Mouse (Mus musculus): Measurements from ENCODE around the gene Ap4m1. TPM values are rescaled to one million over a fixed set of nuclear protein-coding genes. Genes with fewer than 3 reads are reported as not detected.

Ap4m1 gene
- polyA plus RNA-seq (2015; fragmentation: Nextera tagmentation; extraction: Ambion mirVana): 11.6 and 13.0 TPM in 2 replicates

- H3K4me1 ChIP-seq (ENCODE audit: control insufficient read depth, insufficient read depth, low read length): peaks cover 17% of the 10 kb centered on the region
- H3K9me3 ChIP-seq (replicated peaks; ENCODE audit: control insufficient read depth, low read length): no peaks in the 10 kb centered on the region
- ATAC-seq (replicated peaks; ENCODE audit: extremely low read depth, insufficient read depth, low FRiP score): peak; percentile 93
- H3K27me3 ChIP-seq (ENCODE audit: control insufficient read depth, insufficient read depth, low read length): no peaks in the 10 kb centered on the region
- H3K9ac ChIP-seq (ENCODE audit: low read length): peak within 1 kb of the TSS; percentile 77
- under 1% methylated on average over 54 of the region's 54 CpGs for WGBS
- peaks cover 30% of the 10 kb centered on the region for H3K36me3 ChIP-seq (ENCODE audit: control insufficient read depth, insufficient read depth)
- H3K27ac ChIP-seq (ENCODE audit: low read length): peak within 1 kb of the TSS; percentile 96
- peak within 1 kb of the TSS; percentile 87 for H3K4me2 ChIP-seq (ENCODE audit: low read depth, low read length)
- H3K4me3 ChIP-seq (ENCODE audit: low read length): peak within 1 kb of the TSS; percentile 88
Observed at GRCm38 (mm10) chr5:138171695-138172491, at the start of gene Ap4m1, which contains the start of gene Mcm7. Gene Ap4m1, plus strand, starts transcription at chr5:138172002. Gene Mcm7, minus strand, starts transcription at chr5:138172422.

GRCm38 (mm10) chr5:138132425-138133064 lies 39.3 kb upstream of the Ap4m1 start:
- H3K4me1 ChIP-seq (ENCODE audit: control insufficient read depth, insufficient read depth, low read length): no peaks in the 10 kb centered on the region
- no peak overlapping the region for H3K27ac ChIP-seq (ENCODE audit: low read length)
- no peak for ATAC-seq (replicated peaks; ENCODE audit: extremely low read depth, insufficient read depth, low FRiP score)
- no peak overlapping the region for H3K4me2 ChIP-seq (ENCODE audit: low read depth, low read length)
- no peaks in the 10 kb centered on the region for H3K27me3 ChIP-seq (ENCODE audit: control insufficient read depth, insufficient read depth, low read length)
- peaks cover 52% of the 10 kb centered on the region for H3K36me3 ChIP-seq (ENCODE audit: control insufficient read depth, insufficient read depth)
- 83% methylated on average over 5 of the region's 5 CpGs for WGBS
- H3K9me3 ChIP-seq (replicated peaks; ENCODE audit: control insufficient read depth, low read length): no peaks in the 10 kb centered on the region
- no peak overlapping the region for H3K9ac ChIP-seq (ENCODE audit: low read length)
- no peak overlapping the region for H3K4me3 ChIP-seq (ENCODE audit: low read length)

- H3K36me3 ChIP-seq (ENCODE audit: control insufficient read depth, insufficient read depth): peaks cover 25% of the 10 kb centered on the region
- 0 out of 2 replicates have a peak, but pooled peaks have one; percentile 28 for ATAC-seq (replicated peaks; ENCODE audit: extremely low read depth, insufficient read depth, low FRiP score)
- H3K9me3 ChIP-seq (replicated peaks; ENCODE audit: control insufficient read depth, low read length): no peaks in the 10 kb centered on the region
- no peaks in the 10 kb centered on the region for H3K4me1 ChIP-seq (ENCODE audit: control insufficient read depth, insufficient read depth, low read length)
- H3K9ac ChIP-seq (ENCODE audit: low read length): no peak overlapping the region
- 55% methylated on average over 4 of the region's 4 CpGs for WGBS
- no peak overlapping the region for H3K4me2 ChIP-seq (ENCODE audit: low read depth, low read length)
- H3K27me3 ChIP-seq (ENCODE audit: control insufficient read depth, insufficient read depth, low read length): no peaks in the 10 kb centered on the region
- no peak overlapping the region for H3K4me3 ChIP-seq (ENCODE audit: low read length)
- no peak overlapping the region for H3K27ac ChIP-seq (ENCODE audit: low read length)
Observed at GRCm38 (mm10) chr5:138137257-138137656, 34.5 kb upstream of the Ap4m1 start.

GRCm38 (mm10) chr5:138137935-138138549 lies 33.8 kb upstream of the Ap4m1 start:
- ATAC-seq (replicated peaks; ENCODE audit: extremely low read depth, insufficient read depth, low FRiP score): peak; percentile 32
- no peak overlapping the region for H3K9ac ChIP-seq (ENCODE audit: low read length)
- H3K36me3 ChIP-seq (ENCODE audit: control insufficient read depth, insufficient read depth): peaks cover 25% of the 10 kb centered on the region
- H3K9me3 ChIP-seq (replicated peaks; ENCODE audit: control insufficient read depth, low read length): no peaks in the 10 kb centered on the region
- no peak overlapping the region for H3K27ac ChIP-seq (ENCODE audit: low read length)
- no peaks in the 10 kb centered on the region for H3K4me1 ChIP-seq (ENCODE audit: control insufficient read depth, insufficient read depth, low read length)
- WGBS: 60% methylated on average over 8 of the region's 8 CpGs
- no peak overlapping the region for H3K4me3 ChIP-seq (ENCODE audit: low read length)
- H3K4me2 ChIP-seq (ENCODE audit: low read depth, low read length): no peak overlapping the region
- no peaks in the 10 kb centered on the region for H3K27me3 ChIP-seq (ENCODE audit: control insufficient read depth, insufficient read depth, low read length)

GRCm38 (mm10) chr5:138138585-138138984 lies 33.2 kb upstream of the Ap4m1 start:
- Histone ChIP-seq H3K27me3 (ENCODE audit: control insufficient read depth, insufficient read depth, low read length) (no peaks in the 10 kb centered on the region), H3K9ac (ENCODE audit: low read length) (no peak overlapping the region), H3K4me1 (ENCODE audit: control insufficient read depth, insufficient read depth, low read length) (no peaks in the 10 kb centered on the region), H3K36me3 (ENCODE audit: control insufficient read depth, insufficient read depth) (peaks cover 25% of the 10 kb centered on the region), H3K4me2 (ENCODE audit: low read depth, low read length) (no peak overlapping the region), H3K27ac (ENCODE audit: low read length) (no peak overlapping the region), H3K9me3 (replicated peaks; ENCODE audit: control insufficient read depth, low read length) (no peaks in the 10 kb centered on the region), H3K4me3 (ENCODE audit: low read length) (no peak overlapping the region)
- ATAC-seq (replicated peaks; ENCODE audit: extremely low read depth, insufficient read depth, low FRiP score): no peak
- 68% methylated on average over 4 of the region's 4 CpGs for WGBS

- H3K4me3 ChIP-seq (ENCODE audit: low read length): peak overlapping the region; percentile 90
- no peaks in the 10 kb centered on the region for H3K27me3 ChIP-seq (ENCODE audit: control insufficient read depth, insufficient read depth, low read length)
- H3K4me1 ChIP-seq (ENCODE audit: control insufficient read depth, insufficient read depth, low read length): peaks cover 8% of the 10 kb centered on the region
- H3K9ac ChIP-seq (ENCODE audit: low read length): peak overlapping the region; percentile 89
- ATAC-seq (replicated peaks; ENCODE audit: extremely low read depth, insufficient read depth, low FRiP score): no peak
- no peak overlapping the region for H3K27ac ChIP-seq (ENCODE audit: low read length)
- peaks cover 11% of the 10 kb centered on the region for H3K36me3 ChIP-seq (ENCODE audit: control insufficient read depth, insufficient read depth)
- no peaks in the 10 kb centered on the region for H3K9me3 ChIP-seq (replicated peaks; ENCODE audit: control insufficient read depth, low read length)
- H3K4me2 ChIP-seq (ENCODE audit: low read depth, low read length): peak overlapping the region; percentile 87
- 72% methylated on average over 3 of the region's 3 CpGs for WGBS
Observed at GRCm38 (mm10) chr5:138154390-138154789, 17.4 kb upstream of the Ap4m1 start.

GRCm38 (mm10) chr5:138155443-138155976 lies 16.3 kb upstream of the Ap4m1 start, which contains the start of gene Zfp113:
Gene Zfp113, minus strand, starts transcription at chr5:138155744.
- ATAC-seq (replicated peaks; ENCODE audit: extremely low read depth, insufficient read depth, low FRiP score): peak; percentile 96
- Histone ChIP-seq H3K4me2 (ENCODE audit: low read depth, low read length) (peak within 1 kb of the TSS; percentile 87), H3K36me3 (ENCODE audit: control insufficient read depth, insufficient read depth) (peaks cover 7% of the 10 kb centered on the region), H3K4me1 (ENCODE audit: control insufficient read depth, insufficient read depth, low read length) (peaks cover 10% of the 10 kb centered on the region), H3K4me3 (ENCODE audit: low read length) (peak within 1 kb of the TSS; percentile 90), H3K27me3 (ENCODE audit: control insufficient read depth, insufficient read depth, low read length) (no peaks in the 10 kb centered on the region), H3K9ac (ENCODE audit: low read length) (peak within 1 kb of the TSS; percentile 89), H3K9me3 (replicated peaks; ENCODE audit: control insufficient read depth, low read length) (no peaks in the 10 kb centered on the region), H3K27ac (ENCODE audit: low read length) (peak within 1 kb of the TSS; percentile 88)
- WGBS: 1% methylated on average over 31 of the region's 31 CpGs

GRCm38 (mm10) chr5:138160224-138160762 lies 11.5 kb upstream of the Ap4m1 start:
- WGBS: 67% methylated on average over 7 of the region's 7 CpGs
- peaks cover 15% of the 10 kb centered on the region for H3K4me1 ChIP-seq (ENCODE audit: control insufficient read depth, insufficient read depth, low read length)
- H3K27ac ChIP-seq (ENCODE audit: low read length): peak overlapping the region; percentile 71

More at GRCm38 (mm10) chr5:138160224-138160762, 11.5 kb upstream of the Ap4m1 start:
- no peak for ATAC-seq (replicated peaks; ENCODE audit: extremely low read depth, insufficient read depth, low FRiP score)
- Histone ChIP-seq H3K27me3 (ENCODE audit: control insufficient read depth, insufficient read depth, low read length) (no peaks in the 10 kb centered on the region), H3K4me3 (ENCODE audit: low read length) (peak overlapping the region; percentile 89), H3K4me2 (ENCODE audit: low read depth, low read length) (peak overlapping the region; percentile 73), H3K36me3 (ENCODE audit: control insufficient read depth, insufficient read depth) (peaks cover 25% of the 10 kb centered on the region), H3K9ac (ENCODE audit: low read length) (peak overlapping the region; percentile 93), H3K9me3 (replicated peaks; ENCODE audit: control insufficient read depth, low read length) (no peaks in the 10 kb centered on the region)

Data from heart, embryonic 16.5 days (tissue).